ENCODE assay signal across 14 mouse cellular contexts in the genomic region with DNA sequence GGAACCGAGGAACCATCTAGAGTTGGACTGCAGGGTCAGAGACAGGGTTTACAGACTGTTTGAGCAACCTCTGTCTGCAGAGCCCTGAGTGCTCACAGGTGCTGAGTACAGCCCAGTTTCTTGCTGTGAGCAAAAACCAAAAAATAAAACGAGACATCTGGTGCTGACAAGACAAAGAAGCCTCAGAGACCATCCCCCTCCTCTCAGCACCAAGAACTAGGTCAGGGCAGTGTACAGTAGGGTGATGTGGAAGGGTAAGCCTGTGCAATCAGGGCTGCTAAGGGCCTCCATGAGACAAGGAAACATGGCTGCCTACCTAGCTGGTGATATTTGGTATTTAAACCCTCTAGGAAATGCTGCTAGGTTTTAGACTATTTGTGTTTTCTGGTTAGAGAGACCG.
"Had no signal": no experiment of that assay in that cellular context is flagged by ENCODE, and none has a peak within 500 bp of the region (broad histone marks: within the 10 kb centered on the region; RNA-seq: fewer than 3 reads in every experiment).

No protein-coding gene starts in this region.

- H3K4me2 ChIP-seq: intestine, embryonic 15.5 days; liver, embryonic 11.5 days; liver, embryonic 15.5 days; midbrain, embryonic 15.5 days; stomach, embryonic 15.5 days had no signal

- H3K9me3 ChIP-seq: intestine, embryonic 15.5 days; limb, embryonic 10.5 days; liver, embryonic 15.5 days; midbrain, embryonic 15.5 days; stomach, embryonic 15.5 days had no signal

- H3K36me3 ChIP-seq: intestine, embryonic 15.5 days; liver, embryonic 15.5 days; midbrain, embryonic 15.5 days; stomach, embryonic 15.5 days had no signal

- H3K4me1 ChIP-seq: intestine, embryonic 15.5 days; liver, embryonic 15.5 days had no signal

- H3K4me3 ChIP-seq: intestine, embryonic 15.5 days; layer of hippocampus, adult 2 months; limb, embryonic 10.5 days; liver, embryonic 15.5 days; midbrain, embryonic 15.5 days; stomach, embryonic 15.5 days had no signal

- H3K9ac ChIP-seq: intestine, embryonic 15.5 days; liver, embryonic 15.5 days; midbrain, embryonic 15.5 days; stomach, embryonic 15.5 days had no signal

- DNase-seq: kidney, adult 18-20 months; kidney, postnatal 10 days; kidney, postnatal 4 days; lung, adult 2 months; lung, postnatal 36 days; right cerebral cortex, postnatal 14 days had no signal

- H3K27me3 ChIP-seq: midbrain, embryonic 15.5 days had no signal

- ATAC-seq: intestine, embryonic 15.5 days; lung, postnatal 0 days; midbrain, embryonic 15.5 days had no signal

- H3K27ac ChIP-seq: intestine, embryonic 15.5 days; layer of hippocampus, adult 2 months; limb, embryonic 10.5 days; liver, embryonic 15.5 days; midbrain, embryonic 15.5 days; stomach, embryonic 15.5 days had no signal
